Mouse (Mus musculus) urinary bladder, adult 2 months (tissue): ENCODE measurements around the gene Igtp. TPM values are rescaled to one million over a fixed set of nuclear protein-coding genes. Genes with fewer than 3 reads are reported as not detected.

Experiments used
- polyA plus RNA-seq: library from polyadenylated mRNA; depleted of rRNA; stranded (reverse); fragments of >200 nt; gene quantifications from 2 replicates; pipeline ENCODE4 v1.2.3, GENCODE M21; 2012; rRNA removed

The Igtp gene
- polyA plus RNA-seq, 1 experiment, result 23.8 TPM

Other genes with a start within 250 kb of the Igtp start
- gene Larp1, start 190.5 kb upstream of the Igtp start, polyA plus RNA-seq, result 31.1 and 42.6 TPM in 2 replicates
- not detected in 2 replicates for gene Gm12248, start 106.4 kb upstream of the Igtp start, polyA plus RNA-seq
- gene Cnot8, start 95.4 kb upstream of the Igtp start, polyA plus RNA-seq, result 68.3 and 78.0 TPM in 2 replicates
- 6.6 and 7.1 TPM in 2 replicates for gene Gemin5, start 31.0 kb upstream of the Igtp start, polyA plus RNA-seq
- gene Mrpl22, start 27.9 kb upstream of the Igtp start, polyA plus RNA-seq, result 50.3 and 66.3 TPM in 2 replicates
- 22.1 and 54.2 TPM in 2 replicates for gene Irgm2, start 62 bp downstream of the Igtp start, polyA plus RNA-seq
- gene 4930438A08Rik, start 75.2 kb downstream of the Igtp start, polyA plus RNA-seq, result 0.04 TPM in 1 of 2 replicates, not detected in the other
- 30.9 and 46.0 TPM in 2 replicates for gene Zfp692, start 107.5 kb downstream of the Igtp start, polyA plus RNA-seq
- gene Zfp672, start 130.8 kb downstream of the Igtp start, polyA plus RNA-seq, result 43.2 and 48.6 TPM in 2 replicates
- gene Sh3bp5l, start 131.2 kb downstream of the Igtp start, polyA plus RNA-seq, result 22.0 and 23.9 TPM in 2 replicates
- gene Lypd8, start 179.5 kb downstream of the Igtp start, polyA plus RNA-seq, result 1.8 TPM in 2 replicates
- gene 1810065E05Rik, start 221.6 kb downstream of the Igtp start, polyA plus RNA-seq, result 0.07 TPM in 1 of 2 replicates, not detected in the other
- not detected in 2 replicates for gene Gm12253, start 233.0 kb downstream of the Igtp start, polyA plus RNA-seq